Mouse (Mus musculus) spleen, adult 12 weeks (tissue): ENCODE results near the gene C2.
"Not testable (repeated sequence)": the region's sequence is repeated elsewhere in the genome, so short reads cannot be mapped to it uniquely, and the experiment has no call there.

Source experiments
- DNase-seq: peaks from one replicate; pipeline ENCODE4 v3.0.0; 2022; ENCODE audit warnings: low spot score

C2 gene

DNA sequence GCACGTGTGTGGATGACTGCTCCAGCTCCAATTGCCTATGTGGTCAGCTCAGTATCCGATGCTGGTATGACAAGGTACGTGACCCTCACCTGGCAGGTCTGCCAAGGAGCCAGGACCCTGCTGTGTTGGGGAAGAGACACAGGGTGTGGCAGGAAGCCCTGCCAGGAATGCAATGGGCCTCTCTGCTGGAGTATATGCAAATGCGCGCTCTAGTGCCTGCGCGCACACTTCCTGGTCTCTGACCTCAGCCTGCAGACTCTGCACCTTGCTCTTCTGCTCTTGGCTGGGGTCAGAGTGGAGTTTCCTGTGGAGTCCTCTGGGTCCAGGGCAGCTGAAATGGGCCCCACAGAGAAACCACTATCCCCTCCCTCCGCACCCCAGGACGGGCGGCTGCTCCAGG, 12.9 kb upstream of the C2 start:
- no peak for DNase-seq

DNA sequence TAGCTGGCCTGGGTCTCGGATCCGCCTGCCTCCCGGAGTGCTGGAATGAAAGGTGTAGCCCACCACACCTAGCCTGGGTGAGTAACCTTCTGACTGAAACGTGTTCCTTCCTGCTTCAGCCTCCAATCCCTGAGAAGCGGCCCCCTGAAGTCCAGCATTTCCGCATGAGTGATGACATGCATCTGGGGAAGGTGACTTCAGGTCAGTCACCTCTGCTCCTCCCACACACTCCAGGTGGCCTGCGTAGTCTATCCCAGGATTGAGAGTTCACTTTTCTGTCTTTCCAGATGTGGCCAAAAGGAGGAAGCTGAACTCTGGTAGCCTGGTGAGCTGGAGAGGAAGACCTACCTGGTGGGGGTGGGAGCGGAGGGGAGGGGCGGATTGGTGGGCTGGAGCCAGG, 4.8 kb upstream of the C2 start:
- no peak for DNase-seq

- DNase-seq: not testable (repeated sequence)
Observed at GRCm38 (mm10) chr17:34901948-34902347, 3.9 kb upstream of the C2 start.

DNA sequence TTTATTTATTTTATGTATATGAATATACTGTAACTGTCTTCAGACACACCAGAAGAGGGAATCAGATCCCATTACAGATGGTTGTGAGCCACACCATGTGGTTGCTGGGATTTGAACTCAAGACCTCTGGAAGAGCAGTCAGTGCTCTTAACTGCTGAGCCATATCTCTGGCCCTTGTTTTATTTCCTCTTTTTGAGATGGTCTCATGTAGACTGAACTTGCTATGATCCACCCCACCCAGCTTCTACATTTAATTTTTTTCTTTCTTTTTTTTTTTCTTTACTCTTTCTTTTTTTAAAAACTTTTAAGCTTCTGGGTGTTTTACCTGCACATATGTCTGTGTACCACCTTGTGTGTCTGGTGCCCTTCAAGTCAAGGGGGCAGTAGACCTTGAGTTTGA, 2.8 kb upstream of the C2 start:
- not testable (repeated sequence) for DNase-seq

DNA sequence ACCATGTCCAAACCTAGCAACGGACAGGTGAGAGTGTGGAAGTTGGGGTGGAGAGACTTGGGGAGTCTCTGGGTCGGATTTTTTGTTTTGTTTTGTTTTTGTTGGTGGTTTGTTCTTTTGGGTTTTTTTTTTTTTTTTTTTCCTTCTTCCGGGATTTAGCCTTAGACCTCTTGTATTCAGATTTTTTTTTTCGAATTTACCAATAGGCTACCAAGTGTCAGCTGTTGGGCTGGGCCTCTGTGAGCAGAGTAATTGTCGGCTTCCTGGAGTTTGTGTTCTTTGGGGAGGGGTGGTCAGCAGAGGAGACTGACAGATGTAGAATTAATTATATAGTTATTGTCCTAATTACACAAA, 1.8 kb upstream of the C2 start:
- no peak for DNase-seq

- no peak for DNase-seq
Observed at GRCm38 (mm10) chr17:34899053-34899889, 1.2 kb upstream of the C2 start.

GRCm38 (mm10) chr17:34898706-34899052, 614 bp upstream of the C2 start:
- DNase-seq: no peak

GRCm38 (mm10) chr17:34897373-34898159, 499 bp downstream of the C2 start:
- DNase-seq: no peak

DNA sequence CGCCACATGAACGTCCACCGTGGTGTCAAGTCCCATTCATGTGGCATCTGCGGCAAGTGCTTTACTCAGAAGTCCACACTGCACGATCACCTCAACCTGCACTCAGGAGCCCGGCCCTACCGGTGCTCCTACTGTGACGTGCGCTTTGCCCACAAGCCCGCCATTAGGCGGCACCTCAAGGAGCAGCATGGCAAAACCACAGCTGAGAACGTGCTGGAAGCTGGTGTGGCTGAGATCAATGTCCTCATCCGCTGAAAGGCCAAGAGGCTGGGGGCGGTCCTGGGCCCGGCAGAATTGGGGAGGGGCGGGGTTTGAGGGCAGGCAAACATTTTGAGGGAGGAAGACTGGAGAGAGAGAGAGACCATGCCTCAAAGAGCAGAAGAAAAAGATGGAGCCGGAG, 1.7 kb downstream of the C2 start:
- no peak for DNase-seq

DNA sequence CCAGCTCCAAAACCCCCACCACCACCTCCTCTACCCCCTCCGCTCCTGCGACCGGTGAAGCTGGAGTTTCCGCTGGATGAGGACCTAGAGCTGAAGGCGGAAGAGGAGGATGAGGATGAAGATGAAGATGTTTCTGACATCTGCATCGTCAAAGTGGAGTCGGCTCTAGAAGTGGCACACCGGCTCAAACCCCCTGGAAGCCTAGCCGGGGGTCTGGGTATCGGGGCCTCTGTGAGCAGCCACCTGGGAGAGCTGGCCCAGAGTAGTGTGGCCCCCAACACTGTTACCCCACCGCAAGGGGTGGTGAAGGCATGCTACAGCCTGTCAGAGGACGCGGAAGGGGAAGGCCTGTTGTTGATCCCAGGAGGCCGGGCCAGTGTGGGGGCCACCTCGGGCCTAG, 2.3 kb downstream of the C2 start:
- DNase-seq: no peak

DNA sequence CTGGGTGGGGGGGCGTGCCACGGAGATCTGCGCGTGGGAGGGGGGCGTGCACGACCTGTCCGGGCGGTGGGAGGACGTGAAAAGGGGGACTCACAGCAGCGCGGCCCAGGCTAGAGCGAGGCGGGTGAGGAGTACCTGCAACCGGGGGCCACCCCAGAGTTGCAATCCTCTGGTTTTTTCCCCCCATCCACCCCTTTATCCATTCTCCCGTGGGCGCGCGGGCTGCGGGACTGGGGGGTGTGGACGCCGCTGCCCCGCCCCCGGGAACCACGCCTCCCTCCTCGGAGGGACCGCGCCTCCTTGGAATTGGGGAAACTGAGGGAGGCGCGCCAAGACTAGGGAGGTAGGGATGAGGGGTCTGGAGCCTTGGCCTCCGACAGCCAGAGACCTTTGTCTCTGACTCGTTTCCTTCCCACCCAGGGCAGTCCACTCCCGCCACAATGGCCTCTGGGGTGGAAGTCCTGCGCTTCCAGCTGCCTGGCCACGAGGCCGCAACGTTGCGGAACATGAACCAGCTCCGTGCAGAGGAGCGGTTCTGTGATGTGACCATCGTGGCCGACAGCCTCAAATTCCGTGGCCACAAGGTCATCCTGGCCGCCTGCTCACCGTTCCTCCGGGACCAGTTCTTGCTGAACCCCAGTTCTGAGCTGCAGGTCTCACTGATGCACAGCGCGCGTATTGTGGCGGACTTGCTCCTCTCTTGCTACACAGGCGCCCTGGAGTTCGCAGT, 3.1 kb downstream of the C2 start:
- no peak for DNase-seq

GRCm38 (mm10) chr17:34894074-34894597, 3.9 kb downstream of the C2 start:
- DNase-seq: peak; percentile 65

- DNase-seq: no peak
Observed at GRCm38 (mm10) chr17:34893072-34893824, 4.8 kb downstream of the C2 start.

GRCm38 (mm10) chr17:34891377-34891776, 6.7 kb downstream of the C2 start:
- no peak for DNase-seq

- DNase-seq: no peak
Observed at GRCm38 (mm10) chr17:34890074-34890743, 7.9 kb downstream of the C2 start.

GRCm38 (mm10) chr17:34887942-34888341, 10.1 kb downstream of the C2 start:
- no peak for DNase-seq

DNA sequence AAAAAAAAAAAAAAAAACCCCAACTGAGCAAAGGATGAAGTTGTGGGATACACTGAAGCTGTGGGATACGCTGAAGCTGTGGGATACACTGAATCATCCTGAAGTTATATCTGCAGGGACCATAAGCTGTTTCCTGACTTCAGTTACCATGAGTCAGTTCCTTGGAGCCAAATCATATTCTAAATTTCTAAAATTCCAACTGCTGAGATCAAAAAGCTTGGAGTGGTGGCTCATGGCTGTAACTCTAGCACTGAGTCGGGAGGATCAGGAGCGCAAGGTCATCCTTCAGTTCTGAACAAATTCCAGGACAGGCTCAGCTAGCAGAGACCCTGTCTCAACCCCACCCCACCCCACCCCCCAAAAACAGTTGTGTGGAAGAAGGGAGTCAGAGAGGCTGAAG, 12.4 kb downstream of the C2 start:
- no peak for DNase-seq

DNA sequence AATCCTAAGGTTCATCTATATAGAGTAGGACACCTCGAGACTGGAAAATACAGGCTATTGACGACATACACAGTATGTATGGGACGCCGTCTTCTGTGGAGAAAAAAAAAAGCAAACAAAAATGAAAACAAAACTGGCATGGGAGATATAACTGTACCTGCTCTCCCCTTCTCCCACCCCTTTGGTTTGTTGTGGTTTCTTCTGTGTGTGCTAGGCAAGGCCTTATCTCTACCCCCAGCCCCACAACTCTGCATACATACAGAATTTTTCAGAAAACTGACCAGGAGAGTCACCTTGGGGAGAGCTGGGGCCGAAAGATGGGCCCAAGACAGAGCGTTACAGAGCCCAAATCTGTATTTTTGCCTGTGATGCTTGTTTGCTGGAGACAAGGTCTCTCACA, 13.4 kb downstream of the C2 start:
- no peak for DNase-seq

GRCm38 (mm10) chr17:34883332-34883731, 14.7 kb downstream of the C2 start:
- no peak for DNase-seq

GRCm38 (mm10) chr17:34881683-34882310, 16.3 kb downstream of the C2 start, which contains the start of gene Gm20547:
Gm20547 (minus strand) TSS chr17:34882042.
- DNase-seq: no peak

DNA sequence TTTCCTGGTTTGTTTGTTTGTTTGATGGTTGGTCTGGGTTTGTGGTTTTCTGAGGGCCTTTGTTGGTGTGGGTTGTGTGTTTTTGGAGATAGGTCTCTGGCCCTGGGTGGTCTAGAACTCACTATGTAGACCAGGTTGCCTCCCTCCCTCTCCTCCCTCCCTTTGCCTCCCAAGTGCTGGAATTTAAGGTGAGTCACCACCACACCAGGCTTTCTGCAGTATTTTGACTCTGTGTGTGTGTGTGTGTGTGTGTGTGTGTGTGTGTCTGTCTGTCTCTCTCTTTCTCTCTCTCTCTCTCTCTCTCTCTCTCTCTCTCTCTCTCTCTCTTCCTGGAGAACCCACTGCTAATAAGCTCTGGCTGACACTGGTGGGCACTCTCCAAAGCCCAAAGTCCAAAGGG, 16.9 kb downstream of the C2 start:
- no peak for DNase-seq
